Comparison of ENCODE assay signal across 8 mouse cellular contexts in the genomic region with DNA sequence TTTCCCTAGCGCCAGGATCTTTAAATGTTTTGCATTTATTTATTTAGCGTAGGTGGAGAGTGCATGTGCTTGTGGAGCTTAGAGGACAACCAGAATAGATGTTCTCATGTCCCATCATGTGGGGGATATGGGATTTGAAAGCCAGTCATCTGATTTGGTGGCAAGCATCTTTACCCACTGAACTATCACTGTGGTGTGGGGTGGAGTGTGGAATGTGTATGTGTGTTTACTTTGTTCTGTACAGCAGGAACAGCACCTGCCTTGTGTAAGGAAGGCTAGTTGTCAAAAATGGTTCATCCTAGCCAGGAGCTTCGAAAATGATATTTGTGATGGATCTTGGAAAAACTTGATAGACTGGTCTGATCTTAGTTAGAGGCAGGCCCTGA. TPM values are rescaled to one million over a fixed set of nuclear protein-coding genes. Genes with fewer than 3 reads are reported as not detected.
A peak's percentile ranks its signal among the peaks of the same experiment; 100 is the strongest.
DNase-seq lines count a peak whose midpoint lies in the region; ATAC-seq lines count a peak whose summit lies in the region.

No protein-coding gene starts in this region.

- H3K36me3 ChIP-seq in lung, embryonic 16.5 days (ENCODE audit: control insufficient read depth, insufficient read depth, low read length): no peaks in the 10 kb centered on the region
- H3K36me3 ChIP-seq in embryonic facial prominence, embryonic 15.5 days: peaks cover 6% of the 10 kb centered on the region; the same call in 1 of the 2 replicates
- H3K36me3 ChIP-seq in limb, embryonic 11.5 days (ENCODE audit: control insufficient read depth, insufficient read depth, low read length): no peaks in the 10 kb centered on the region
- no peaks in the 10 kb centered on the region; the same call in 1 of the 2 replicates for H3K36me3 ChIP-seq in neural tube, embryonic 13.5 days

- H3K27ac ChIP-seq in lung, embryonic 16.5 days (ENCODE audit: low read length): peak overlapping the region; percentile 86
- peak overlapping the region; percentile 96 for H3K27ac ChIP-seq in embryonic facial prominence, embryonic 15.5 days (replicated peaks)
- H3K27ac ChIP-seq in limb, embryonic 11.5 days (replicated peaks; ENCODE audit: low read depth, low read length): peak overlapping the region; percentile 58; the same call in 1 of the 2 replicates
- peak overlapping the region; percentile 95 for H3K27ac ChIP-seq in neural tube, embryonic 13.5 days (replicated peaks)

- WGBS in lung, embryonic 16.5 days: 13% methylated on average over 3 of the region's 3 CpGs
- 14% methylated on average over 3 of the region's 3 CpGs for WGBS in embryonic facial prominence, embryonic 15.5 days
- WGBS in limb, embryonic 11.5 days: 19% methylated on average over 3 of the region's 3 CpGs
- 18% methylated on average over 3 of the region's 3 CpGs for whole genome bisulfite sequencing in neural tube, embryonic 13.5 days

- no peaks in the 10 kb centered on the region for H3K27me3 ChIP-seq in lung, embryonic 16.5 days (ENCODE audit: control insufficient read depth, insufficient read depth, low read depth, low read length)
- H3K27me3 ChIP-seq in embryonic facial prominence, embryonic 15.5 days: no peaks in the 10 kb centered on the region
- no peaks in the 10 kb centered on the region for H3K27me3 ChIP-seq in limb, embryonic 11.5 days (ENCODE audit: control insufficient read depth, insufficient read depth, low read length)
- H3K27me3 ChIP-seq in neural tube, embryonic 13.5 days: no peaks in the 10 kb centered on the region

- no peaks in the 10 kb centered on the region for H3K9me3 ChIP-seq in lung, embryonic 16.5 days (ENCODE audit: control insufficient read depth, low read length)
- H3K9me3 ChIP-seq in embryonic facial prominence, embryonic 15.5 days (replicated peaks): no peaks in the 10 kb centered on the region
- no peaks in the 10 kb centered on the region for H3K9me3 ChIP-seq in limb, embryonic 11.5 days (ENCODE audit: control insufficient read depth, low read length)
- H3K9me3 ChIP-seq in neural tube, embryonic 13.5 days: no peaks in the 10 kb centered on the region

- peak overlapping the region; percentile 77 for H3K4me3 ChIP-seq in lung, embryonic 16.5 days (ENCODE audit: low read length)
- peak overlapping the region; percentile 71 for H3K4me3 ChIP-seq in embryonic facial prominence, embryonic 15.5 days (replicated peaks)
- H3K4me3 ChIP-seq in limb, embryonic 11.5 days (ENCODE audit: low read depth, low read length): peak overlapping the region; percentile 64
- H3K4me3 ChIP-seq in neural tube, embryonic 13.5 days: peak overlapping the region; percentile 73

- no peak for DNase-seq in lung, postnatal 10 days
- DNase-seq in limb, embryonic 11.5 days (ENCODE audit: low spot score): no peak
- no peak for DNase-seq in cerebellum, adult 11-12 months
- no peak for DNase-seq in urinary bladder, postnatal 14 days (ENCODE audit: low spot score)
- DNase-seq in cerebellum, postnatal 36 days: no peak

- peaks cover 13% of the 10 kb centered on the region; the same call in 1 of the 2 replicates for H3K4me1 ChIP-seq in lung, embryonic 16.5 days (replicated peaks; ENCODE audit: control insufficient read depth, insufficient read depth, low read length)
- H3K4me1 ChIP-seq in embryonic facial prominence, embryonic 15.5 days: peaks cover 17% of the 10 kb centered on the region
- H3K4me1 ChIP-seq in limb, embryonic 11.5 days (ENCODE audit: control insufficient read depth, insufficient read depth, low read length): 0 out of 2 replicates have a peak, but pooled peaks cover 3% of the 10 kb centered on the region
- H3K4me1 ChIP-seq in neural tube, embryonic 13.5 days (replicated peaks): peaks cover 27% of the 10 kb centered on the region

- peak; percentile 21 for ATAC-seq in lung, embryonic 16.5 days (ENCODE audit: low read depth)
- 0 out of 2 replicates have a peak, but pooled peaks have one; percentile 11 for ATAC-seq in embryonic facial prominence, embryonic 15.5 days (ENCODE audit: insufficient number of reproducible peaks, low FRiP score, low TSS enrichment, low read depth)
- ATAC-seq in limb, embryonic 11.5 days (ENCODE audit: insufficient number of reproducible peaks, low FRiP score, low TSS enrichment, low read depth): no peak
- ATAC-seq in neural tube, embryonic 13.5 days (ENCODE audit: low read depth): peak; percentile 49

- peak overlapping the region; percentile 66 for H3K4me2 ChIP-seq in lung, embryonic 16.5 days (ENCODE audit: low read depth, low read length)
- H3K4me2 ChIP-seq in embryonic facial prominence, embryonic 15.5 days (replicated peaks): peak overlapping the region; percentile 66
- H3K4me2 ChIP-seq in limb, embryonic 11.5 days (ENCODE audit: low read depth, severe bottlenecking): peak overlapping the region; percentile 54
- H3K4me2 ChIP-seq in neural tube, embryonic 13.5 days: peak overlapping the region; percentile 60

- H3K9ac ChIP-seq in lung, embryonic 16.5 days (ENCODE audit: low read length): peak overlapping the region; percentile 92
- peak overlapping the region; percentile 33; the same call in 1 of the 2 replicates for H3K9ac ChIP-seq in embryonic facial prominence, embryonic 15.5 days
- H3K9ac ChIP-seq in limb, embryonic 11.5 days (ENCODE audit: low read length): no peak overlapping the region; the same call in 1 of the 2 replicates
- peak overlapping the region; percentile 92 for H3K9ac ChIP-seq in neural tube, embryonic 13.5 days

RNA-seq across cellular contexts. Expression of gene Trim26, which starts 0.5 kb away (rescaled TPM):
- polyA plus RNA-seq in lung, embryonic 16.5 days (2015; fragmentation: Nextera tagmentation; extraction: Ambion mirVana): 40.6 and 44.4 TPM in 2 replicates
- polyA plus RNA-seq in embryonic facial prominence, embryonic 15.5 days (2015; fragmentation: Nextera tagmentation; extraction: Ambion mirVana): 43.3 and 45.3 TPM in 2 replicates
- 33.5 and 40.6 TPM in 2 replicates for polyA plus RNA-seq in limb, embryonic 11.5 days (2014; fragmentation: Nextera tagmentation; extraction: Ambion mirVana)
- polyA plus RNA-seq in neural tube, embryonic 13.5 days (2015; fragmentation: Nextera tagmentation; extraction: Ambion mirVana): 48.0 and 48.2 TPM in 2 replicates

RNA-seq across cellular contexts. Expression of gene H2-M10.6, which starts 24.4 kb away (rescaled TPM):
- not detected in 2 replicates for polyA plus RNA-seq in lung, embryonic 16.5 days (2015; fragmentation: Nextera tagmentation; extraction: Ambion mirVana)
- polyA plus RNA-seq in embryonic facial prominence, embryonic 15.5 days (2015; fragmentation: Nextera tagmentation; extraction: Ambion mirVana): not detected in 2 replicates
- polyA plus RNA-seq in limb, embryonic 11.5 days (2014; fragmentation: Nextera tagmentation; extraction: Ambion mirVana): not detected in 2 replicates
- not detected in 2 replicates for polyA plus RNA-seq in neural tube, embryonic 13.5 days (2015; fragmentation: Nextera tagmentation; extraction: Ambion mirVana)

RNA-seq across cellular contexts. Expression of gene Trim15, which starts 30.6 kb away (rescaled TPM):
- polyA plus RNA-seq in lung, embryonic 16.5 days (2015; fragmentation: Nextera tagmentation; extraction: Ambion mirVana): 0.14 TPM in 1 of 2 replicates, not detected in the other
- polyA plus RNA-seq in embryonic facial prominence, embryonic 15.5 days (2015; fragmentation: Nextera tagmentation; extraction: Ambion mirVana): 0.15 and 0.17 TPM in 2 replicates
- 0.08 and 0.51 TPM in 2 replicates for polyA plus RNA-seq in limb, embryonic 11.5 days (2014; fragmentation: Nextera tagmentation; extraction: Ambion mirVana)
- 0.43 and 0.61 TPM in 2 replicates for polyA plus RNA-seq in neural tube, embryonic 13.5 days (2015; fragmentation: Nextera tagmentation; extraction: Ambion mirVana)

RNA-seq across cellular contexts. Expression of gene Trim10, which starts 33.0 kb away (rescaled TPM):
- 3.2 and 5.1 TPM in 2 replicates for polyA plus RNA-seq in lung, embryonic 16.5 days (2015; fragmentation: Nextera tagmentation; extraction: Ambion mirVana)
- 1.7 and 2.3 TPM in 2 replicates for polyA plus RNA-seq in embryonic facial prominence, embryonic 15.5 days (2015; fragmentation: Nextera tagmentation; extraction: Ambion mirVana)
- 5.0 and 6.0 TPM in 2 replicates for polyA plus RNA-seq in limb, embryonic 11.5 days (2014; fragmentation: Nextera tagmentation; extraction: Ambion mirVana)
- 1.3 and 1.6 TPM in 2 replicates for polyA plus RNA-seq in neural tube, embryonic 13.5 days (2015; fragmentation: Nextera tagmentation; extraction: Ambion mirVana)

RNA-seq across cellular contexts. Expression of gene Trim40, which starts 53.5 kb away (rescaled TPM):
- polyA plus RNA-seq in lung, embryonic 16.5 days (2015; fragmentation: Nextera tagmentation; extraction: Ambion mirVana): not detected in 2 replicates
- polyA plus RNA-seq in embryonic facial prominence, embryonic 15.5 days (2015; fragmentation: Nextera tagmentation; extraction: Ambion mirVana): not detected in 2 replicates
- polyA plus RNA-seq in limb, embryonic 11.5 days (2014; fragmentation: Nextera tagmentation; extraction: Ambion mirVana): not detected in 2 replicates
- polyA plus RNA-seq in neural tube, embryonic 13.5 days (2015; fragmentation: Nextera tagmentation; extraction: Ambion mirVana): not detected in 2 replicates
